Mouse (Mus musculus) liver, adult 2 months (tissue): Measurements from ENCODE around the gene Rack1. TPM values are rescaled to one million over a fixed set of nuclear protein-coding genes. Genes with fewer than 3 reads are reported as not detected.

Experiments used
- DNase-seq: peaks from one replicate; pipeline ENCODE4 v3.0.0-alpha.2; 2011; ENCODE audit warnings: low read depth, low spot score; ENCODE audit errors: extremely low read depth
- H3K27ac ChIP-seq: fragments of 200-500 bp; replicated peaks from 2 replicates; pipeline ENCODE4 v1.5.1; 2012; ENCODE audit warnings: low read depth, mild to moderate bottlenecking, control low read depth, inconsistent platforms, low read length; ENCODE audit not compliant: insufficient read depth
- H3K27me3 ChIP-seq: fragments of 200-500 bp; 2 replicates; pipeline ENCODE4 v1.6.1; 2012; ENCODE audit warnings: mild to moderate bottlenecking, moderate library complexity, low read length, inconsistent platforms; ENCODE audit not compliant: control insufficient read depth, insufficient read depth
- H3K36me3 ChIP-seq: fragments of 200-500 bp; 2 replicates; pipeline ENCODE4 v1.6.1; 2012; ENCODE audit warnings: low read length, inconsistent platforms; ENCODE audit not compliant: control insufficient read depth, insufficient read depth
- H3K4me1 ChIP-seq: fragments of 200-500 bp; 2 replicates; pipeline ENCODE4 v1.6.1; 2011; ENCODE audit warnings: low read length; ENCODE audit not compliant: control insufficient read depth, insufficient read depth
- H3K4me3 ChIP-seq: fragments of 200-500 bp; 2 replicates; pipeline ENCODE4 v1.5.1; 2011; ENCODE audit warnings: low read depth, mild to moderate bottlenecking, control low read depth, low read length, moderate library complexity; ENCODE audit not compliant: insufficient read depth
- H3K79me2 ChIP-seq: fragments of 200-500 bp; 2 replicates; pipeline ENCODE4 v1.6.1; 2012; ENCODE audit warnings: inconsistent platforms, mild to moderate bottlenecking, low read length, moderate library complexity; ENCODE audit not compliant: control insufficient read depth, insufficient read depth
- H3K9ac ChIP-seq: fragments of 200-500 bp; 2 replicates; pipeline ENCODE4 v1.6.1; 2012; ENCODE audit warnings: low read depth, mild to moderate bottlenecking, control low read depth, inconsistent platforms, low read length
- CTCF ChIP-seq: fragments of 200-500 bp; IDR thresholded peaks from 2 replicates; pipeline ENCODE4 v1.5.1; 2011; ENCODE audit warnings: low read depth, low read length, control low read depth
- POLR2A ChIP-seq: fragments of 200-500 bp; IDR thresholded peaks from 2 replicates; pipeline ENCODE4 v1.6.1; 2011; ENCODE audit warnings: low read length, control low read depth; ENCODE audit not compliant: insufficient read depth; ENCODE audit errors: extremely low read depth
- WGBS: fragments of 180-500 bp; shearing (Covaris S2); methylation state at CpG from one replicate; pipeline ENCODE4 v1.1.7; 2018; 5-methylcytosine and 5-hydroxymethylcytosine counted together
- polyA plus RNA-seq: library from polyadenylated mRNA; depleted of rRNA; stranded (reverse); fragments of >200 nt; gene quantifications from 2 replicates; pipeline ENCODE4 v1.2.3, GENCODE M21; 2012
- total RNA-seq: library from RNA; depleted of rRNA; stranded (reverse); fragments of >200 nt; gene quantifications from 2 replicates; pipeline ENCODE4 v1.2.3, GENCODE M21; 2014

The Rack1 gene
- total and polyA plus RNA-seq, 2 experiments, result 507 to 687 TPM

DNA sequence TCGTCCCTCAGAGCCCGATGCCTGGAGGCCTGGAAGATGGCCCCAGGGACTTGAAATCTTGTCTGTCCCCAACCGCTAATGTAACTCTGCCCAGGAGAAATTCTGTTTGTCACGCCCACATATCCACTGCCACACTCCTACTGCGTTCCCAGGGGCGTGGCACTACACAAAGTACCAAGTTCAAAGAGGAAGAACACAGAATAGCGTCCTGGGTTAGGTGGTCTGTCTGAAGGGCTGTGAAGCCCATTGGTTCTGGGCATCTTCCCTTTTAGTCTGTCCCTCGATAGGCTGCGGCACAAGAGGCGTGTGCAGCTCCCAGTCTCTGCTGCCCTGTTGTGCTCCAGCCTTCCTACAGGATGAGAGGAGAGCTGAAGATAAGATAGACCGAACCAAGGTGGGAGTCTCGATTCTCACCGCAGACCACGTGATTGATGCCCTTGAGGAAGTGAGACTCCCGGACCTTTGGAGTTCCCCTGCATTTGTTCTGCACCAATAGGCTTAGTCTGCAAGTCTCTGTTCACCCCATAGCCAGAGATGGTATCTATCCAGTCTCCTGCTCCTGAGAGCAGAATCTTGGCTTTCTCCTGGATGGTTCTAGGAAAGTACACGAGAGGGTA lies 38.2 kb downstream of the Rack1 start:
- Histone ChIP-seq H3K36me3 (no peaks in the 10 kb centered on the region), H3K4me1 (peaks cover 16% of the 10 kb centered on the region), H3K4me3 (peak overlapping the region; percentile 91), H3K79me2 (no peaks in the 10 kb centered on the region), H3K9ac (peak overlapping the region; percentile 95), H3K27ac (peak overlapping the region; percentile 85), H3K27me3 (no peaks in the 10 kb centered on the region)
- 6% methylated on average over 16 of the region's 16 CpGs for WGBS
- peak; percentile 83 for DNase-seq
- TF ChIP-seq CTCF (no peak), POLR2A (no peak)

DNA sequence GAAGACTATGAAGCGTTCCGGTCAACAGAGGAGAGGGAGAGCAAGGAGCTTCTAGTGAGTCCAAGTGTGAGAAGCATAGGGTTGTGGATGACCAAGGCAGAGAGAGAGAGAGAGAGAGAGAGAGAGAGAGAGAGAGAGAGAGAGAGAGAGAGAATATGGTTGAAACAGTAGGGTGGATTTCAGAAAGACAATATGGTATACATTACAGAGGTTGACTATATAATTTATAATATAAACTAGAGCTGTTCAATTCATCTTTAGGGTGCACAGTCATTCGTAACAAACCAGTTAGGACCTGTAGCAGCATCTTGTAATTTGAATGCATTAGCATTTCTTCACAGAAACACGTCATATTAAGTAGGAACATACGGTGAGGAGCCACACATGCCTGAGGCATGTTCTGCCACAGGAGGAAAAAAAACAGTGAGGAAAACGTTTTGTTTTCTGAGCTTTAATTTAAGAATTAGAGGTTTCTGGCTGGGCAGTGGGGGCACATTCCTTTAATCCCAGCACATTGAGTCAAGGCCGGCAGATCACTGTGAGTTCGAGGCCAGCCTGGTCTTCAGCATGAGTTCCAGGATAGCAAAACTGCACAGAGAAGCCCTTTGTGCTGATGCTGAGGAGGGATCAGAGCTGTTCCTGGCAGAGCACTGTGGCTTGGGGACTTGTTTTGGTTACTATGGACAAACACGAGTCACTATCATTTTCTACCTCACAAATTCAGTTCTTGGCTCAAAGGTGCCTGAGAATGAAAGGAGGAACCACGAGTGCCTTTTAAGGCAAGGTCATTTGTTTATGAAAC lies 38.9 kb downstream of the Rack1 start:
- WGBS, result 87% methylated on average over 10 of the region's 10 CpGs
- no peak for DNase-seq
- Histone ChIP-seq H3K27me3 (no peaks in the 10 kb centered on the region), H3K4me3 (no peak overlapping the region), H3K27ac (no peak overlapping the region), H3K79me2 (no peaks in the 10 kb centered on the region), H3K9ac (no peak overlapping the region), H3K4me1 (peaks cover 16% of the 10 kb centered on the region), H3K36me3 (no peaks in the 10 kb centered on the region)
- no peak for TF ChIP-seq POLR2A
- no peak for TF ChIP-seq CTCF

DNA sequence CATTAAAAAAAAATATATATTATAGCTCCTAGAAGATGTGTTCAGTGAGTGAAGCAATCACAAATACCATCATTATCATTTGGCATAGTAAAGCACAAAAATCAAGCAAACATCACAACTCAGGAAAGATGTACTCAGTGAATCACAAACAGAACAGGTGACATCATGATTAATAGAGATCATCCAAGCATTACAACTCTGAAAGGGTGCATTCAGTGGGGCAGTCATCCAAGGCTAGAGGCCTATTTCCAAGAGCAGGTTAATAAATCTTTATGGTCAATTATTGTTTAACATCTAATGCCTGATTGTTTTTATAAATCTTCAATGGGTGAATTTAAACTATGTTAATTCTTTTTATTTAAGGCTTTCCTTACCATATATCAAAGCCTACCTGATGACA lies 40.7 kb downstream of the Rack1 start:
- peak; percentile 58 for DNase-seq
- Histone ChIP-seq H3K36me3 (no peaks in the 10 kb centered on the region), H3K4me1 (peaks cover 16% of the 10 kb centered on the region), H3K27me3 (no peaks in the 10 kb centered on the region), H3K9ac (no peak overlapping the region), H3K4me3 (no peak overlapping the region), H3K79me2 (no peaks in the 10 kb centered on the region), H3K27ac (no peak overlapping the region)
- TF ChIP-seq CTCF (no peak), POLR2A (no peak)

DNA sequence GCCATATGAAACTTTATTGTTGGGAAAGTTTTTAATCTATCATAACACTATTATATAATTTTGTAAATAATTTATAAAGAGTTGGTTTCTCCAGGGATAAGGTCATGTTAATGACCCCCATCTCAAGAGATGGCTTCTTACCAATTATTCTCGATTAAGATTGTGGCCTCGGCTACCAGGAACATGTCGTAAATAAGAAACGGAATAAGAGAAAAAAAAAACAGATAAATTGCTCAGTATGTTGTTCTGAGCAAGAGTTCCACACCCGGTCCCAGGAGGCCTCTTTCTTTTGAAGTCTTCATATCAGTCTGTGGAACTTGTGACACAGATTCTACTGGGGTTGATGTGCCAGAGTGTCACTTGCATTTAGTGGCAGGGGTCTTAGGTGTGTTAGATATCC lies 41.1 kb downstream of the Rack1 start:
- Histone ChIP-seq H3K36me3 (no peaks in the 10 kb centered on the region), H3K79me2 (no peaks in the 10 kb centered on the region), H3K27me3 (no peaks in the 10 kb centered on the region), H3K27ac (no peak overlapping the region), H3K4me3 (no peak overlapping the region), H3K9ac (no peak overlapping the region), H3K4me1 (peaks cover 14% of the 10 kb centered on the region)
- no peak for DNase-seq
- 29% methylated on average over 5 of the region's 5 CpGs for WGBS
- no peak for TF ChIP-seq CTCF
- no peak for TF ChIP-seq POLR2A

DNA sequence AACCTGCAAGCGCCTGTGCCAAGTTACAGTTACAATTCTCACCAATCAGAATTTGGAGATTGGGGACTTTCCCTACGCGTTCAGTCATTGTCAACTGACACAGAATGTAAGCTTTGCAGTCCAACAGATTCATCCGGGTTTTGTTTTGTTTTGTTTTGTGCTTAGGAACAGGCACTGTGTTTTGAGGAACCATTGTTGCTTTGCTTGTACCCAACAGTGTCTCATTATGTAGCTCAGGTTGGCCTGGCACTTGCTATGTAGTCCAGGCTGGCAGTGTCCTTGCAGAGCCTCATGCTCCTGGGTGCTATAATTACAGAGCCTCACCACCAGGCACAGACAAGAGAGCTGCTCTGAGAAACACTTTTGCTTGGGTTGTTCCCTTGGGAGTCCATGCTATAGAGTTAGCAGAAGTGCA lies 42.3 kb downstream of the Rack1 start:
- no peaks in the 10 kb centered on the region for H3K27me3 ChIP-seq
- H3K4me1 ChIP-seq, result peaks cover 11% of the 10 kb centered on the region
- no peaks in the 10 kb centered on the region for H3K79me2 ChIP-seq
- DNase-seq, result no peak
- 89% methylated on average over 4 of the region's 4 CpGs for WGBS
- no peaks in the 10 kb centered on the region for H3K36me3 ChIP-seq
- TF ChIP-seq POLR2A (no peak), CTCF (no peak)
- no peak overlapping the region for H3K9ac ChIP-seq
- H3K4me3 ChIP-seq, result no peak overlapping the region
- no peak overlapping the region for H3K27ac ChIP-seq

DNA sequence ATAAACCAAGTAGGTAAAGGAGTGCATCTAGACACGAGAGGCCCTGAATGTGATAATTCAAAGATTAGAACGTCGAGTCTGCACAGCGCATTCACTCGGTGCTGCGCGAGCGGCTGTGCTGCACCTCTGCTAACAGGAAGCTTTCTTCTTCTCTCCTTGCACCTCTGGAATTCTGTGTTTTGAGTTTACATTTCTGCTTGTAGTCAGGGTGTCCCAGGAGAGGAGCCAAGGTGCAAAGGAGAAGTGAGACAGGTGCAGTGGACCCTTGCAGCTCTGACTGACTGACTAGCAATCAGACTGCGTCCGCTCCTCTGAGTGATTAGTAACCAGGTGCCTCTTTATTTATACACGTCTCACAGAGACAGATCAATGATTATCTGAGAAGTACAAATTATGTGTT lies 43.1 kb downstream of the Rack1 start:
- H3K4me3 ChIP-seq, result no peak overlapping the region
- H3K4me1 ChIP-seq, result peaks cover 10% of the 10 kb centered on the region
- peaks cover 2% of the 10 kb centered on the region; the same call in 1 of the 2 replicates for H3K36me3 ChIP-seq
- H3K79me2 ChIP-seq, result no peaks in the 10 kb centered on the region
- 69% methylated on average over 11 of the region's 11 CpGs for WGBS
- H3K27ac ChIP-seq, result no peak overlapping the region
- no peak overlapping the region for H3K9ac ChIP-seq
- peak; percentile 31 for DNase-seq
- H3K27me3 ChIP-seq, result no peaks in the 10 kb centered on the region
- no peak for TF ChIP-seq CTCF
- no peak for TF ChIP-seq POLR2A
